Comparison of ENCODE assay signal across 6 mouse cellular contexts in the genomic region with DNA sequence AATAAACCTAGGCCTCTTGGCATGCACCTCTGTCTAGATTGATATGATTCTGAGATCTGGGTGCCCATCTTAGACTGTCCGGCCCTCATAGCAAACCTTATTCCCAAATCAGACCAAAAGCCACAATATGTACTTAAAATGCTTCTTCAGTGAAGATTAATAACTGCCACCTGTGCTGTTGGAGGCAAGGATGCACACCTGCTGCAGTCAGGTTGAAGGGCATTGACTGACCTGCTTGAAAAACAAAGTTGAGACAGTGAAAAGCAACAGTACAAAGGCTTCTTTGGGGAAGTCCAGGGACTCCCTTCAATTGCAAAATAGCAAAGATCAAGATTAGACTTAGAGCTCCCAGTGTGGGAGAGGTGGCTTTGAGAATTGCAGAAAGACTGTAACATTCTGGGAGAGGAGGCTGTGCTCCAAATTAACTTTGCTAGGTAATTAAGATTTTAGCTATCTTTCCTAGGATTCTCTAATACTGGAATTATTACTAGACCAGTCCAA.
DNase-seq lines count a peak whose midpoint lies in the region; TF ChIP-seq lines count a peak whose summit lies in the region.
"Not testable (repeated sequence)": the region's sequence is repeated elsewhere in the genome, so short reads cannot be mapped to it uniquely, and the experiment has no call there.

No protein-coding gene starts in this region.

- DNase-seq in ES-CJ7 (ENCODE audit: low read depth, low spot score) (peak; percentile 86), R1 (ENCODE audit: low read depth, low spot score) (peak; percentile 83), ZHBTc4 (ENCODE audit: low read depth, low spot score) (peak; percentile 72)
- DNase-seq in ES-E14 (ENCODE audit: low read depth, low spot score) = not testable (repeated sequence)
- DNase-seq in kidney, adult 9 months = peak; percentile 2

- not testable (repeated sequence) for H3K4me3 ChIP-seq in ES-Bruce4 (ENCODE audit: low read depth, low read length); ES-E14 (ENCODE audit: insufficient read depth in 1 of 2, low read depth in 1 of 2, low read length in 2 of 2, poor library complexity in 1 of 2, severe bottlenecking in 1 of 2)

- H3K27me3 ChIP-seq in ES-Bruce4 (ENCODE audit: control insufficient read depth, insufficient read depth, low read length, poor library complexity, severe bottlenecking) = not testable (repeated sequence)

- peak; percentile 96 for TF ChIP-seq EP300 in ES-Bruce4 (IDR thresholded peaks at IDR 0.05; ENCODE audit: insufficient read depth, low read depth, low read length)

- not testable (repeated sequence) for H3K9me3 ChIP-seq in ES-Bruce4 (replicated peaks; ENCODE audit: control insufficient read depth, insufficient read depth, low read length, poor library complexity, severe bottlenecking); ES-E14 (ENCODE audit: control insufficient read depth, insufficient read depth, low read depth, low read length)

- in situ Hi-C loops in ES-E14 (cut with MboI; ENCODE audit: low sequenced_read_pairs in 2 of 2, unreplicated experiment in 2 of 2) = not testable (repeated sequence)

- H3K4me1 ChIP-seq in ES-Bruce4 (ENCODE audit: control insufficient read depth, insufficient read depth, low read length) = not testable (repeated sequence)
- peaks cover 5 to 14% of the 10 kb centered on the region in 2 experiments; a peak in 3 of 4 replicates for H3K4me1 ChIP-seq in ES-E14 (ENCODE audit: control insufficient read depth in 2 of 2, insufficient read depth in 2 of 2, low read length in 2 of 2, poor library complexity in 1 of 2)

- H3K9ac ChIP-seq in ES-Bruce4 (ENCODE audit: low read depth, poor library complexity, severe bottlenecking) = 0 out of 2 replicates have a peak overlapping the region, but pooled peaks have one; percentile 52
- H3K9ac ChIP-seq in ES-E14 (ENCODE audit: insufficient read depth, low read depth, low read length, poor library complexity, severe bottlenecking) = not testable (repeated sequence)

- not testable (repeated sequence) for TF ChIP-seq CTCF in ES-Bruce4 (IDR thresholded peaks at IDR 0.05; ENCODE audit: low read depth, low read length)

- not testable (repeated sequence) for TF ChIP-seq POLR2A in ES-Bruce4 (IDR thresholded peaks at IDR 0.05; ENCODE audit: insufficient read depth, low read length)

- peak overlapping the region; percentile 95 for H3K27ac ChIP-seq in ES-Bruce4 (ENCODE audit: insufficient read depth, low read length)
- H3K27ac ChIP-seq in ES-E14 (ENCODE audit: insufficient read depth, low read depth, low read length, poor library complexity, severe bottlenecking) = peak overlapping the region; percentile 70; the same call in 1 of the 2 replicates

- not testable (repeated sequence) for H3K36me3 ChIP-seq in ES-Bruce4 (ENCODE audit: control insufficient read depth, insufficient read depth, low read length, poor library complexity, severe bottlenecking); ES-E14 (ENCODE audit: control insufficient read depth, insufficient read depth, low read length, poor library complexity, severe bottlenecking)
